Mouse (Mus musculus) frontal cortex, postnatal 10 days (tissue): ENCODE results near the gene Lhx6.

ENCODE experiments used
- DNase-seq, 2 experiments: peaks; one replicate each; pipeline ENCODE4 v3.0.0; 2022; ENCODE audit warnings: low spot score in 2 of 2, mixed read lengths in 1 of 2

Lhx6 gene

GRCm38 (mm10) chr2:36093301-36093700 is 11.9 kb downstream of the Lhx6 start:
- no peak for DNase-seq

DNA sequence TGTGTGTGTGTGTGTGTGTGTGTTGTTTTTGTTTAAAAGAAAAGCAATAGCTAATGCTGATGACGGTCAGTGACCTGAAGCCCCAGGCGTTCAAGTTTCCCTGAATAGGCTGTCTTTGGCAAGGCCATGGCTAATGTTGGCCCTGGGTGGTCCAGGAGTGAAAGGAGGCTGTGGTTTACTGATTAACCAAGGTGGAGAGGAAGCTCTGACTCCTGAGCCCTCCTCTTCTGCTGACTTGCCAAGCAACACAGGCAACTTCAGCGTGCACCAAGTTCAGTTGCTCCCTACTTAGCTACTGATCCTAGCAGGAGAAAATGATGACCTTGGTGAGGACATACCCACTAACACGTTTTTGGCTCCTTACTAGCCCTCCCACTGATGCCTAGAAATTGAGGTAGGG is 12.5 kb downstream of the Lhx6 start:
- no peak for DNase-seq

DNA sequence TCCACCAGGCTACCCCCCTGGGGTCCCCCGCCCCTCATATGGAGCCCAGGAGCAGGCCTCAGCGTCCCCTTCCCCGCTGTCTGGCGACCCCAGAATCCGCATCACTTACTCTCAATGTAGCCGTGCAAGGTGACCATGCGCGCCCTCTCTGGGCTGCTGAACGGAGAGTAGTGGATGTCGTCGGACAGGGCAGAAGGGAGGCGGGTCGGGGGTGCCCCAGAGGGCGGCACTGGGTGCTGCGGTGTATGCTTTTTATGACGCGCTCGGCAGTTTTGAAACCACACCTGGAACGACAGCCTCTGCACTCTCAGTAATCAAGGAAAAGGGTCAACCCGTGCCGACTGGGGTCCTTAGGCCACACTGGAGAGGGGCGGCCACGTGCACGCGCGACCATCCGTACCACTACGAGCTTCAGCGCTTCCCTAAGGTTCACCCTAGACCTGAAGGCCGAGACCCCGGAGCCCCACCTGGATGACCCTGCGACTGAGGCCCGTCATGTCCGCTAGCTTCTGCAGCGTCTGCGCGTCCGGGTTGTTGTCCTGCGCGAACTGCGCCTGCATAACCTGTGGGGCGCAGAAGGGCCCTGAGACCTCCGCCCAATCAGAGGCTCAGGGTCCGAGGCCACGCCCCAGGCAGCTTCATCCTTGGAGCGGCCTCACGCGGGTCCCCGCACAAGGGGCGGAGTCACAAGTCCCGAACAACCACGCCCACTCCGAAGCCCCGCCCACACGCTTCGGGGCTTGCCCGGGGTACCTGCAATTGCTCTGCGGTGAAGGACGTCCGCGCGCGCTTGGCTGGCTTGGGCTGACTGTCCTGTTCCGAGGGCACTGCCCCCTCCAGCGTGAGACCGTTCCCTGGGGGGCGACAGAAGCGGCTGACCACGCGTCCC is 14.1 kb downstream of the Lhx6 start:
- peak in 1 of 2 experiments; percentile 29 for DNase-seq

- no peak for DNase-seq
These were observed 16.0 kb downstream of the Lhx6 start for GRCm38 (mm10) chr2:36089190-36089589.

DNA sequence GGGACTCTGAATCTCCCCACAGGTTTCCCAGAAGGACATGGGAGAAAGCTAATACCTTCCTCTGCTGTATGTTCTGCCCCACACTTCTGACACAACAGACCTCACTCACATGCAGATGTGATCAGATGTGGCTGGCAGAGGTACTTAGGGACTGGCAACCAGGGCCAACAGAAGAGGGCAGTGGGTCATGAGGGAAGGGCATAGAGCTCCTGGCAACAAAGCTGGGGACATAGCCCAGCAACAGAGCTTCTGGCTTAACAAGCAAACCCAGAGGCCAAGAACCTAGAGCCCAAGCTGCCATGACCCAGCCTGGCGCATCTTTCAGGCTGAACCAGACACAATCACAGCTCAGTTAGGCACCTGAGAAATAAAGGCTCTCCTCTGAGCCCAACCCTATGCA is 20.2 kb downstream of the Lhx6 start:
- no peak for DNase-seq

- no peak for DNase-seq
These were observed 22.2 kb downstream of the Lhx6 start for GRCm38 (mm10) chr2:36082802-36083580.

DNA sequence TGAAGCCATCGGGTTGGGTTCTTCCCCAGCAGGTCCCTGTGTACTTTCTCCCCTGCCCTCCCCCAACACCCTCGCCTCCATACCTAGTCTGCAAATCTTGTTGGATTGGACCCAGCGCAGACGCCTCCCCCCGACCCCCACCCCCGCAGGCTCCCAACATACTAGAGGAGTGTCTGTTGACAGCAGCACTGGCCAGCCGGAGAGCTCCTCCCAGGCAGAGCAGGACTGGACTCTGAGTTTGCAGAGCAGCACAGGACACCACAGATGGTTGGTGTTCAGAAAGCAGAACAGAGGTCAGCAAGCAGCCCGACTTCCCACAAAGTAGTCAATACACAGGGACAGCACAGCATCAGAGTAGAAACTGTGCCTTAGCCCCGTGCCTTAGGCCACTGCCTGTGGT is 23.8 kb downstream of the Lhx6 start:
- no peak for DNase-seq

DNA sequence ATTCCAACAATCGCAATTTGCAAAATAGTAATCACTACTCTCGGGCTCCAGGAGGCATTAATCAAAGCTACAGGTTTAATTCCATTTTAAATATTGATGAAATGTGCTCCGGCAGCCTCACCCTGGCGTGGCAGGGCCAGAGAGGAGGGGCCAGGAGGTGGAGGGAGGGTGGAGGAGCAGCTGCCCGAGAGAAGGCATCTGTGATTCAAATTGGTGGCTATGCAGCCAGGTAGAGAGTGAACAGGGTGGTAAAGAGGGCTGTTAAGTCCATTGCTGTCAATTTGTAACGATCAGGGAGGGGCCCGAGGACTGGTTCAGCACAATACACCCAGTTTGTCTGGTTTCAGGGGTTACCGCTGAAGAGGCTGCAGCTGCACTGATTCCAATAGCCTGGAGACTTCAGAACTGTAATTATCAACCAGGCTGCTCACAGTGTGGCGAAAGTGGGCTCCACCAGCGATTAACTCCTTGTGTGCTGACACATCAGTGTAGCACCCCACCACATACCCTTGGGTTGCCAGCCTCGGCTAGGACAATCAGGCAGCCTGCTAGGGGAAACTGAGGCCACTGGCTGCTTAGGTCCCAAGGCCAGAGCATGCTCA is 27.9 kb downstream of the Lhx6 start:
- DNase-seq: no peak

GRCm38 (mm10) chr2:36075210-36075609 is 30.0 kb downstream of the Lhx6 start:
- DNase-seq: no peak

DNA sequence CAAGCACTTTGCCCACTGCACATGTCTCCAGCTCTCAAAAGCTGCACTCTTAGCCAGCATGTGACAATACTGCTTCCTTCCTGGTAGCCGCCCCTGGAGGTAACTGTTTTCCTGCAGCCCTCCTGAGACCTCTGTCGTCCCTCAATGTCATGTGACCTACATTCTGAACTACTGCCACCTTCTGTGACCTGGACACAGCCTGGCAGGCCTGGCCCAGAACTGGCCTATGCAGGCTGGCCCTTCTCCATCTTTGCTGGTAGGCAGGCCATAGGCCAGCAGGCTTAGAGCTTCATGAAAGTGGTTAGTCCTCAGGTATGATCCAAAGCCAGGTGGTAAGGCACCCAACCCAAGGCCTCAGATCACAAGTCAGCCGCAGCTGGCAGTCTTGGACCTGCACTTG is 31.4 kb downstream of the Lhx6 start:
- no peak for DNase-seq

GRCm38 (mm10) chr2:36071660-36072305 is 33.4 kb downstream of the Lhx6 start:
- DNase-seq: no peak

DNA sequence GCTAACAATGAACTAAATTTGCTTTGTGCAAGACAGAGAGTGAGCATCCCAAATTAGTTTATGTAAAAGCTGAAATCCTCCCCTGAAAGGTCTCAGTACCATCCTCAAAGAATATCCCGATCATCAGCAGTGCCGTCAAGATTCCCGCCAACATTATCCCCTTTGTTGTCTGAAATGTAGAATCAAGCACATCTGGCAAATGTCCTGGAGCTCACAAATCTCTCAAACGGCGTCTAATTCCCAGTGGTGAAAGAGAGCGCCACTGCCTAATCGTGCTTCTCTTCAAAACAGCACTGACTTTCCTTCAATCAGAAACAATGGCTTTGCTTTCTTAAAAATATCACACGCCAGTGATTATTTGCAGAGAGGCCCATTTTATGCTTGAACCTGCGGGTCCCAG is 38.1 kb downstream of the Lhx6 start:
- DNase-seq: no peak

- DNase-seq: no peak
These were observed 43.8 kb downstream of the Lhx6 start for GRCm38 (mm10) chr2:36061409-36061808.

DNA sequence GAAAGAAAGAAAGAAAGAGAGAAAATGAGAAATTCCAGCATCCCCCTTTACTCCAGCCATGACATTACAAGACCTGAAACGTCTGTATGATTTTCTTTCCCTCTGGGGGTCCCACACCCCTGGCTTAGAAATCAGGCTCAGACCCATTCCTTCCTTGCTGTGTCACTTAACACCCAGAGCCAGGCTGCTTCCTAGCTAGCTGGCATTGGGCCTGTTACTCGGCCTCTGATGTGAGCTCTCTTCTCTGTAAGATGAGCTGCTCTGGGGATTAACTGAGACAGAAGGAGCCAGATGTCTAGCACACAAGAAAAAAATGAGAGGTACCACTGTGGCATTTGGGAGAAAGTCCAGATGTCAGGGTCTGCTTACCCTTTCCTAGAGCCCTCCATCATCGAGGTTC is 49.0 kb downstream of the Lhx6 start:
- no peak for DNase-seq

- no peak for DNase-seq
These were observed 52.0 kb downstream of the Lhx6 start for GRCm38 (mm10) chr2:36053249-36053648.

DNA sequence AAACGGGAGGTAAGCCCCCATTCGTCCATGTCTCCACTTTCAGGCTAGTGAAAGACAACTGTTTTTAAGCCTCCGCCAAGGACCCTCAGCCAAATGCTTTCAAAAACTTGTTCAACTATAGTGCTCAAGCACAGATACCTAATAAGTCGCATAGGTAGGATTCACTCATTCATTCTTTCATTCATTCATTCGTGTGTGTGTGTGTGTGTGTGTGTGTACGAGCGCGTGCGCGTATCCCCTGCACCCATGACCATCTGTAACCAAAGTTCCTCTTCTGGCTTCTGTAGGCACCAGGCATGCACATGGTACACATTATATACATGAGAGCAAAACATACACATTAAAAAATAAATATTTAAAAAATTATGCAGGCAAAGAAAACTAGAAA is 55.6 kb downstream of the Lhx6 start:
- no peak for DNase-seq

DNA sequence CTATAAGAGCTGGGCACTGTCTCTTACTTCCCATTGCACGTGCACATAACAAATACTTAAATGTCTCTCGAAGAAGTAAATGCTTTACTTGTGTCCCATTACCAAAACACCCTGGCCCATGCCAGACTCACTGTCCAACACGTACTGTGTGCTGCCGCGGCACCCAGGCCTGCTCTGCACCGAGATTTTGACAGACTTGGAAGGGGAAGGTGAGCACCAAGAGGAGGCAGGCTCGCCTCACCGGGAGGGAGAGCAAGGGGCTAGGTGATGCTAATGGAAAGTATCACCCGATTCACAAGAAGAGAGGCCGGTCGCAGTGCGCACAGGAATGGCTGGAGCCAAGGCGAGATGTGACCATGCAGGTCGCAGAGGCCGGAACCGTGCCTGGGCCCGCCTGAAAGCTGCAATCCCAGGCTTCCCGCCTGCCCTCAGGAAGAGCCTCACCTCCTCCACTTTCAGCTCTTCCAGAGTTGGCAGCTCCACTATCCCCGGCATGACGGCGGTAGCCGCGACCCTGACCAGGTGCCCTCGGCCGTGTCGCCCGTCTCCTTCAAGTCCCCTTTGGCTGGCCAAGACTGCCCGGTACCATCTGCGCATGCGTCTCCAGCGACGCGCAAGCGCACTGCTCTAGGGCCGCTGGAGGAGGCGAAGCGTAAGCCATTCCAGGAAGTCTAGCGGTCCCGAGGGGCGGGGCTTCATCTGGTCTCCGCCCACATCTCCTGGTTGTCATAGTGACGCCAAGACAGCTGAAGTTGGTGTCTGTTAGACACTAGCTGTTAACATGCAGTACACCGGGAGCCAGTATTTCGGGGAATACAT is 56.3 kb downstream of the Lhx6 start, which contains the start of the genes Ndufa8 and Morn5:
TSS of gene Ndufa8 (minus strand) at position 659 of the 819 bp plus-strand sequence.
TSS of gene Morn5 (plus strand) at position 711 of the 819 bp plus-strand sequence.
- DNase-seq: peak; percentile 95 to 98

- DNase-seq: no peak
These were observed 57.0 kb downstream of the Lhx6 start for GRCm38 (mm10) chr2:36048164-36048563.

GRCm38 (mm10) chr2:36040872-36041271 is 64.3 kb downstream of the Lhx6 start:
- no peak for DNase-seq

DNA sequence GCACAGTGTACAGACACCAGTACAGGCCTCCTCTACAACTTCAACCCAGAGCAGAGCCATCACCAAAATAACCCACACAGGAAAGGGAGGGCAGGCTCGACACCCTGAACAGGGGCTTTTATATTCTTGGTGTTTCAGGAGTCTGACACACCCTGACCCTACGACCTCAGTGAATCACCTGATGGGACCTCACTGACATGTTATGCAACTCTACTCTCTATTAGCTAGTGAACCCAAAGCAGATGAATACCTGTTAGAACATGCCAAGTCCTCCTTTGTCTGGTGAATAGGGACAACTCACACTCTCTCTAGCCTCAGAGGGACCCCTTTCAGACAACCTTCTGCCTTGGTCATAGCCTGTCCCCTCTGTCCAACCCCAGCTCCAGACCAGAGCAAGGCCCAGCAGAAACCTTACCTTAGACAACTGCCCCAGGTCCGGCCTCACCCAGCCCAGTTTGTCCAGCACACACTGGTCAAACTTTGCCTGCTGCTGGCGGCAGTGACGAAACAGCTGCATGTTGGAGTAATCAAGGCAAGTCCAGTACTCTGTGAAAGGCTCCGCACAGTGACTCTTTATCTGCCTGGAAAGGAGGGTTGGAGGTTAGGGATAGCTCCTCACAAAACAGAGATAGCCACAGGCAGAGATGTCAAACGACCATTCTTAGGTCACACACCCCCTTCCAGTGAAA is 65.8 kb downstream of the Lhx6 start:
- no peak for DNase-seq
